Mouse (Mus musculus) hindbrain, embryonic 16.5 days (tissue): Measurements from ENCODE around the gene Atp1a1. TPM values are rescaled to one million over a fixed set of nuclear protein-coding genes. Genes with fewer than 3 reads are reported as not detected.
A peak's percentile ranks its signal among the peaks of the same experiment; 100 is the strongest.

Experiments used
- ATAC-seq: fragments of 200-750 bp; cut with Nextera tagmentation; 2 replicates; pipeline ENCODE4 v1.8.0; 2017; ENCODE audit warnings: moderate TSS enrichment, moderate library complexity
- H3K27ac ChIP-seq: fragments of 300-500 bp; sonication (generic); 2 replicates; pipeline ENCODE4 v1.5.1; 2014; ENCODE audit warnings: low read depth, mild to moderate bottlenecking, control low read depth, low read length, moderate library complexity
- H3K27me3 ChIP-seq: fragments of 300-500 bp; sonication (generic); replicated peaks from 2 replicates; pipeline ENCODE4 v1.6.1; 2014; ENCODE audit warnings: low read length; ENCODE audit not compliant: control insufficient read depth, insufficient read depth
- H3K36me3 ChIP-seq: fragments of 300-500 bp; sonication (generic); 2 replicates; pipeline ENCODE4 v1.6.1; 2014; ENCODE audit warnings: mild to moderate bottlenecking, low read length, moderate library complexity, mixed read lengths; ENCODE audit not compliant: control insufficient read depth, insufficient read depth
- H3K4me1 ChIP-seq: fragments of 300-500 bp; sonication (generic); 2 replicates; pipeline ENCODE4 v1.6.1; 2014; ENCODE audit warnings: low read depth, low read length; ENCODE audit not compliant: control insufficient read depth, insufficient read depth
- H3K4me2 ChIP-seq: fragments of 300-500 bp; sonication (generic); 2 replicates; pipeline ENCODE4 v1.6.1; 2014; ENCODE audit warnings: mild to moderate bottlenecking, low read length, control low read depth, moderate library complexity
- H3K4me3 ChIP-seq: fragments of 300-500 bp; sonication (generic); 2 replicates; pipeline ENCODE4 v1.5.1; 2014; ENCODE audit warnings: mild to moderate bottlenecking, low read length, control low read depth, moderate library complexity
- H3K9ac ChIP-seq: fragments of 300-500 bp; sonication (generic); 2 replicates; pipeline ENCODE4 v1.6.1; 2014; ENCODE audit warnings: low read depth, mild to moderate bottlenecking, control low read depth, low read length, moderate library complexity
- H3K9me3 ChIP-seq: fragments of 300-500 bp; sonication (generic); 2 replicates; pipeline ENCODE4 v1.6.1; 2014; ENCODE audit warnings: mild to moderate bottlenecking, low read length, moderate library complexity; ENCODE audit not compliant: control insufficient read depth
- WGBS: fragments of 180-500 bp; shearing (Covaris S2); extraction: QIAGEN DNeasy Blood & Tissue Kit; methylation state at CpG from one replicate; pipeline ENCODE4 v1.1.7; 2014; 5-methylcytosine and 5-hydroxymethylcytosine counted together
- polyA plus RNA-seq: library from polyadenylated mRNA; unstranded; fragments of >200 nt; fragmentation: Nextera tagmentation; extraction: Ambion mirVana; gene quantifications from 2 replicates; pipeline ENCODE4 v1.2.1, GENCODE M21; 2015

The Atp1a1 gene
- polyA plus RNA-seq, 1 experiment from 2014 or later = 67.5 TPM

- Histone ChIP-seq H3K9me3 (no peaks in the 10 kb centered on the region), H3K9ac (no peak overlapping the region), H3K36me3 (peaks cover 6% of the 10 kb centered on the region; the same call in 1 of the 2 replicates), H3K4me1 (peaks cover 65% of the 10 kb centered on the region), H3K27me3 (no peaks in the 10 kb centered on the region), H3K27ac (no peak overlapping the region), H3K4me2 (0 out of 2 replicates have a peak overlapping the region, but pooled peaks have one; percentile 5), H3K4me3 (no peak overlapping the region)
- 73% methylated on average over 4 of the region's 4 CpGs for WGBS
- ATAC-seq = no peak
Observed at GRCm38 (mm10) chr3:101598231-101598905, 6.1 kb downstream of the Atp1a1 start.

- peaks cover 60% of the 10 kb centered on the region for H3K4me1 ChIP-seq
- no peak overlapping the region for H3K4me2 ChIP-seq
- H3K9ac ChIP-seq = no peak overlapping the region
- peaks cover 8% of the 10 kb centered on the region; the same call in 1 of the 2 replicates for H3K36me3 ChIP-seq
- ATAC-seq = no peak
- H3K27ac ChIP-seq = no peak overlapping the region
- WGBS = 29% methylated on average over 10 of the region's 10 CpGs
- no peaks in the 10 kb centered on the region for H3K27me3 ChIP-seq
- H3K9me3 ChIP-seq = no peaks in the 10 kb centered on the region
- H3K4me3 ChIP-seq = no peak overlapping the region
Observed at GRCm38 (mm10) chr3:101597317-101598096, 7.0 kb downstream of the Atp1a1 start.

- ATAC-seq = no peak
- no peak overlapping the region for H3K9ac ChIP-seq
- H3K27me3 ChIP-seq = no peaks in the 10 kb centered on the region
- no peaks in the 10 kb centered on the region for H3K9me3 ChIP-seq
- no peak overlapping the region for H3K4me2 ChIP-seq
- H3K36me3 ChIP-seq = peaks cover 11% of the 10 kb centered on the region
- 0 out of 2 replicates have a peak overlapping the region, but pooled peaks have one; percentile 16 for H3K27ac ChIP-seq
- 41% methylated on average over 8 of the region's 8 CpGs for WGBS
- peaks cover 58% of the 10 kb centered on the region for H3K4me1 ChIP-seq
- no peak overlapping the region for H3K4me3 ChIP-seq
Observed at GRCm38 (mm10) chr3:101596686-101597085, 7.8 kb downstream of the Atp1a1 start.

GRCm38 (mm10) chr3:101595866-101596630, 8.4 kb downstream of the Atp1a1 start:
- no peaks in the 10 kb centered on the region for H3K27me3 ChIP-seq
- H3K27ac ChIP-seq = 0 out of 2 replicates have a peak overlapping the region, but pooled peaks have one; percentile 16
- peaks cover 17% of the 10 kb centered on the region for H3K36me3 ChIP-seq
- ATAC-seq = no peak
- no peaks in the 10 kb centered on the region for H3K9me3 ChIP-seq
- no peak overlapping the region for H3K4me3 ChIP-seq
- H3K4me2 ChIP-seq = no peak overlapping the region
- WGBS = 67% methylated on average over 14 of the region's 14 CpGs
- peaks cover 53% of the 10 kb centered on the region for H3K4me1 ChIP-seq
- H3K9ac ChIP-seq = no peak overlapping the region

GRCm38 (mm10) chr3:101594982-101595381, 9.5 kb downstream of the Atp1a1 start:
- H3K36me3 ChIP-seq = peaks cover 27% of the 10 kb centered on the region
- H3K4me2 ChIP-seq = no peak overlapping the region
- H3K4me3 ChIP-seq = no peak overlapping the region
- H3K27ac ChIP-seq = no peak overlapping the region
- no peaks in the 10 kb centered on the region for H3K9me3 ChIP-seq
- peaks cover 43% of the 10 kb centered on the region for H3K4me1 ChIP-seq
- ATAC-seq = no peak
- WGBS = 73% methylated on average over 5 of the region's 5 CpGs
- H3K9ac ChIP-seq = no peak overlapping the region
- H3K27me3 ChIP-seq = no peaks in the 10 kb centered on the region

- no peaks in the 10 kb centered on the region for H3K9me3 ChIP-seq
- peaks cover 27% of the 10 kb centered on the region for H3K4me1 ChIP-seq
- H3K27ac ChIP-seq = no peak overlapping the region
- WGBS = 49% methylated on average over 7 of the region's 7 CpGs
- peaks cover 40% of the 10 kb centered on the region for H3K36me3 ChIP-seq
- no peak overlapping the region for H3K4me3 ChIP-seq
- no peak for ATAC-seq
- no peak overlapping the region for H3K9ac ChIP-seq
- no peak overlapping the region for H3K4me2 ChIP-seq
- no peaks in the 10 kb centered on the region for H3K27me3 ChIP-seq
Observed at GRCm38 (mm10) chr3:101593266-101593651, 11.2 kb downstream of the Atp1a1 start.

- no peak overlapping the region for H3K27ac ChIP-seq
- H3K4me3 ChIP-seq = no peak overlapping the region
- no peak overlapping the region for H3K4me2 ChIP-seq
- no peaks in the 10 kb centered on the region for H3K9me3 ChIP-seq
- peaks cover 24% of the 10 kb centered on the region for H3K4me1 ChIP-seq
- 0 out of 2 replicates have a peak, but pooled peaks have one; percentile 31 for ATAC-seq
- peaks cover 44% of the 10 kb centered on the region for H3K36me3 ChIP-seq
- H3K27me3 ChIP-seq = no peaks in the 10 kb centered on the region
- no peak overlapping the region for H3K9ac ChIP-seq
- WGBS = 65% methylated on average over 21 of the region's 21 CpGs
Observed at GRCm38 (mm10) chr3:101592281-101593265, 11.9 kb downstream of the Atp1a1 start.

- Histone ChIP-seq H3K4me1 (peaks cover 6% of the 10 kb centered on the region; the same call in 1 of the 2 replicates), H3K9ac (no peak overlapping the region), H3K27me3 (no peaks in the 10 kb centered on the region), H3K36me3 (peaks cover 49% of the 10 kb centered on the region), H3K9me3 (no peaks in the 10 kb centered on the region), H3K27ac (no peak overlapping the region), H3K4me3 (no peak overlapping the region), H3K4me2 (no peak overlapping the region)
- 95% methylated on average over 16 of the region's 16 CpGs for WGBS
- ATAC-seq = no peak
Observed at GRCm38 (mm10) chr3:101590380-101590779, 14.1 kb downstream of the Atp1a1 start.
